Mouse (Mus musculus): ENCODE results near the gene Mrpl22.
"Not testable (repeated sequence)": the region's sequence is repeated elsewhere in the genome, so short reads cannot be mapped to it uniquely, and the experiment has no call there.

Mrpl22 gene

DNA sequence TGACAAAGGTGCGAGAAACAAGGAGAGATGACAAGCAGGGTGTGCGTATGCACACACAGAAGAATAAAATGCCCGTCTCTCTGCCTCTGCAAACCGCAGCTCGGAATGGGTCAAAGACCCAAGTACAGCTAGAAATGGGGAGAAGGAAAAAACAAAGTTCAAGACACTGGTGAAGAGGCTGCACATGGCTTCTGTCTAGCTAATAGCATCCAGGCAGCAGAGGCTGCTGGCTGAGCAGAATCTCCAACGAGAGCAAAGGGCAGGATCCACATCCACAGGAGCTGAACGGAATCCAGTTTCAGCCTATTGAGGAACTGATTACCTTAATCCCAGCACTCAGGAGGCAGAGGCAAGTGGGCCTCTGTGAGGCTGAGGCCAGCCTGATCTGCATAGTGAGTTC is 9.3 kb downstream of the Mrpl22 start:
- no peak for DNase-seq (ENCODE audit: low spot score)

GRCm38 (mm10) chr11:58183579-58183978 is 12.1 kb downstream of the Mrpl22 start:
- no peak for DNase-seq (ENCODE audit: low spot score)

- DNase-seq (ENCODE audit: low spot score), result no peak
These were observed 18.2 kb downstream of the Mrpl22 start for GRCm38 (mm10) chr11:58189675-58190074.

DNA sequence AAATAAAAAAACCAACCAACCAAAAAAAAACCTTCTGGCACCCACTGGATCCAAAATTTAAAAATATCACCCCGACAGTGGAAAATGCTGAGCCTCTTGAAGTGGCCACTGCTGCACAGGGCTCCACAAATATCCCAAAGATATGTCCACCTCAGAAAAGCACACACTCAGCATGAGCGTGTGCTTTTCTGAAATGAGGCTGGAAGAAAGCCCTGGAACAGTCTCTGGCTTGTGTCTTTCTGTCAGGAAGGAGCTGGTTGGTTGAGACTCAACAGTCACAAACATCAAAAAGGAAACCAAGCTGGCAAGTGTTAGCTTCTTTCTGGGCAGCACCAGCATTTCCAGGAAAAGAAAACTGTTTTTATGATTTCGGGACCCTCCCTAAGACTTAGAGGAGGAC is 21.9 kb downstream of the Mrpl22 start:
- DNase-seq (ENCODE audit: low spot score), result no peak

DNA sequence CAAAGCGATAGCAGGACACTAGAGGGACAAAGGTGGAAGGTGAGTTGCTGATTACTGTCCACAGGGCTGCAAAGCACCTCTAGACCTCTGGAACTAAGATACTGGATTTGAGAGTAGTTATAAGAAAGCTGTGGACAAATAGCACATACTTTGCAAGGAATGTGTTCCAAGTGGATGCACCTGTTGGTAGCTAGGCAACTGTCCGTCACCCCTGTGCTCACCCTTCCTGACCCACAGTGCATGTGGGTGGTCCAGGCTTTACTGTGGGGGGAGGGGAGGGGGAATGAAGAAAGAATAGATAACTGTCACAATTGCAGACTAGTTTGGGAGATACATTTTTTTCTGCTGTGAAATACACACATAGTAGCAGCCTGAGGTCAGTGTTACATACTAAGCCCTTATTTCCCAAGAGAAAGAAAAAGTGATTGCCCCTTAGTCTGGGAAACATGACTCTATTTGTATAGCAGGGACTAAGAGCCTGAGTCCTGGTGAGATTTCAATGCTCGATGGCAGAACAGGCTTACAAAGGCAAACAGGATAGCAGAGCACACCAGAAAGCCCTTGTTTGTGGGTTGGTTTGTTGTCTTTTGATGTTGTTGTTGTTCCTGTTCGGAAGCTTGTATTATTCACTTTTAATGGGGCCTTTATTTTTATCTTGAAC is 22.5 kb downstream of the Mrpl22 start:
- DNase-seq (ENCODE audit: low spot score), result no peak

DNA sequence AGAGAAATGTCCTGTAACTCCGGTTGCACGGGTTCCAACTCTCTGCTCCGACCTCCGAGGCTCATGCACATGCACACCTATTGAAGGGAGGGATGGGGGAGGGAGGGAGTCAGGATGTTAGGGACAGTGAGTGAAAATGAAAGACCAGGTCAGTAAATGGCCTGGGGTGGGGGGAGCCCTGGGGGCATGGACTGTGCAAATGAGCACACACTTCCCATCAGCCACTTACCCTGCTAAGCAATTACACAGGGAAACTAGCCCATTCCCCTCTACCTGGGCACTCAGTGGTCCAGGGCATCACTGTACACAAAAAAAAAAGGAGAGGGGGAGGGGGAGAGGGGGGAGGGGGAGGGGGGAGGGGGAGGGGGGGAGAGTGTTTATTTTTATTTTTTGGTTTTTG is 27.2 kb downstream of the Mrpl22 start:
- DNase-seq (ENCODE audit: low spot score), result no peak

GRCm38 (mm10) chr11:58199229-58200037 is 28.0 kb downstream of the Mrpl22 start, which contains the start of the genes Igtp and Irgm2:
Igtp (plus strand) TSS chr11:58199556.
Irgm2 (plus strand) TSS chr11:58199618.
- DNase-seq (ENCODE audit: low spot score), result peak; percentile 77

GRCm38 (mm10) chr11:58200226-58200625 is 28.8 kb downstream of the Mrpl22 start:
- DNase-seq (ENCODE audit: low spot score), result no peak

GRCm38 (mm10) chr11:58201052-58201451 is 29.6 kb downstream of the Mrpl22 start:
- no peak for DNase-seq (ENCODE audit: low spot score)

- no peak for DNase-seq (ENCODE audit: low spot score)
These were observed 38.9 kb downstream of the Mrpl22 start for GRCm38 (mm10) chr11:58210321-58210886.

DNA sequence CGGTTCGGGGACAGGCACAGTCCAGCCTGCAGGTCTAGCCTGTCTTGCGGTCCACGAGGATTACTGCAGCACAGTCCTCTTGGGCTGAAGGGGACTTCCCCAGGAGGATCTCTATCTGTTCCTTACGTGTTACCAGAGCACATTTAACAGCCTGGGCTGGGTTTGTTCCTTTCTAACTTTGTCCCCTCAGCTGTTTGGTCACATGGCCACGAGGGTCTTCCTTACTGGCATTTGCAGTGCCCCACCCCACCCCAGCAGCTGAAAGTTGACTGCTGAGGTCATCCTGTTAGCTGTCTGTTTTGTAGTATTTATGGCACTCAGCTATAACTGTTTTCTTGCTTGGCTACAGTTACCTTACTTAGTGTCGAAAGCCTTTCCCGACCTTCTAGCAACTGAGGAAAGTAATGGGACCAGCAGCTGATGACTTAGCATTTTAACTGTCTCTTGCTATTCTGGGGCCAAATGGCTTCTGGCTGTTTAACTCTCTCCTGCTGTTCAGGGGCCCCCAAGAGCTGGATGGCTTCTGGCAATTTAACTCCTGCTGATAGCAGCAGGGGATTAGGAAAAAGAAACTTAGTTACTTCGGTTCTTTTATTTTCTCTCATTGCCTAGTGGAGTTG is 39.7 kb downstream of the Mrpl22 start:
- DNase-seq (ENCODE audit: low spot score), result no peak

DNA sequence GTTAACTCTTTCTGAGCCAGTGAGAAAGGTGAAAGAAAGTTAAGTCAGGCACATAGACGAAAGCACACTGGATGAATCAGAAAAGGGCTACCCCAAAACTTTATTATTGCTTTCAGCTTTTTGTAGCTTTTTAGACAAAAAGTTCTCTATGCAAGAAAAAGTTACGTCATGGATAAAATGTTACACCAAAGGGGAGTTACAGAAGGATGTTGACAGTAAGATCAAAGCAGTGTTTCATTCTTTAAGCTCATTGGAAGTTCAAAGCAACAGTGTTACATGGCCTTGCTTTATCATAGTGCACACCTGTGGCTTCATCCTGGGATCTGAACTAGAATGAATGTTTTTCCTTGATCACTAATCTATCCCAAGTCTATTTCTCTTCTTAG is 40.2 kb downstream of the Mrpl22 start:
- no peak for DNase-seq (ENCODE audit: low spot score)

DNA sequence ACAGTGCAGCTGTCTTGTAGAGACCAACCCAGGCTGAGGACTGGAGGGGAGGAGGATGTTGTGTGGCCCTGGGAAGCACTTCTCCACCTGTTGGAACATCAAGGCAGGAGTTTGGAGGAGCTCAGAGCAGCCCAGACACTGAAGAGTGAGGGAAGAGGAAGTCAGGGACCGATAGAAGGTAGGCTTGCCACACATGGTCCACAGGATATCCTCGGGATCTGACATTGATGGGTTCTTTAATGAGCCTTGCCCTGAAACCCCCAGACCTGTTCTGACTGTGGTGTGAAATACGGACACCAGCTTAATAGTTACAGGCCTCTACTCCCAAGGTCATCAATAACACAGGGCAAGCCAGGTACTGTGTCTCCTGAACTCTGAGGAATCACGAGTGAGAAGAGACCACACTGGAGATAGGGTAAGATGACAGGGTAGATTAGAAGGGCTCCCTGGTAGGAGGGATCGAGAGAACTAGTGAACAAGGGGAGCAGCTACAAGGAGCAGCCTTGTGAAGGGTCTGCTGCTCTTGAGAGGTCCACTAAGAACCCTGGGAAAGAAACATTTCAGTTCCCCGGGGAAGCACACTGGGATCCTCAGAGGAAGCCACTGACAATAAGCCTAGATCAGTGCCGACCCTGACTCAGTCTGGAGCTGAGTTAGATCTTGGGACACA is 42.3 kb downstream of the Mrpl22 start:
- no peak for DNase-seq (ENCODE audit: low spot score)

DNA sequence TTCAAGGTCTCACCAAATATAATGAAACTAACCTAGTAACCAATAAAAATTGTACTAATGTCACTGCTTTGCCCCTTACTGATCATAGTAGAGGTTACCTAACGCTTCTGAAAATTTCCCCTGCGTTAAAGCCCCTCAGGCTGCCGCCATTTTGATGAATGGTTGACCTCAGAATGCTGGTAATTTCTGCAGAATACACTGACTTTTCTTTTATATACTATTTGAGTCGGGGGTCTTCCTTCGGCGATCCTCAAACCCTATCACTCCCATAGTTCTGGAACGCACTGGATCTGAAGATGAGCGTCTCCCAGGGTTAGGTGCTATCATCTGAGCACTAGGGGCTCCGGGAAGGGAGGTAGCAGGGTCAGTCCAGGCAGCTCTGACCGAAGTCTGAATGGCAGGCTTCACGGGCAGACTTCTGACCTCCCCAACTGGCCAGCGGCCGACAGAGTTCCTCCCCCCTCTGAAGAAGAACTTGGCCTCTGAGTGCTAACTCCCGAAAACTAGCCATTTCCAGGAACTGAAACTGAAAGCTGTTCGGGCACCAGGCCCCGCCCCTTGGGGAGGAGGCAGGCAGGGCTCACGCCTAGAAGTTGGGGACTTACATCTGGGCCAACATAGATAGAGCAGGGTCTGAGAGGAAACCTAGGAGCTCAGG is 43.1 kb downstream of the Mrpl22 start:
- peak; percentile 83 for DNase-seq (ENCODE audit: low spot score)

DNA sequence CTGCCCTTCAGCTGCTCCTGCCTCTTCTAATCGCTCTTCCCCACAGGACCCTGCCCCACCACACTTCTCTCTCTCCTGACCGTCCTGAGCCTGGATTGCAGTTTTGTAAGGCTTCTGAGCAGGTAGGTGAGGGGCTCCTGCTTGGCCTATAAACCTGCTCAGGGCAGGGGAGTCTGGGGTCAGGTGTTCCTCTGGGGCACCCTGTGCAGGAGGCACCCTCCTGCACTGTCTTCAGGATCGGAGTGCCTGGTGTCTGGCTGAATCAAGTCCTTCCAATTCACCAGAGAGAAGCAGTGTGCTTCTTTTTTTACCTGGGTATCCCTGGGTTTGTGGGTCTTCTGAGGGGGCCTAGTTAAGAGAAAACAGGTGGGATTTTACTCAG is 43.6 kb downstream of the Mrpl22 start:
- DNase-seq (ENCODE audit: low spot score), result not testable (repeated sequence)

DNA sequence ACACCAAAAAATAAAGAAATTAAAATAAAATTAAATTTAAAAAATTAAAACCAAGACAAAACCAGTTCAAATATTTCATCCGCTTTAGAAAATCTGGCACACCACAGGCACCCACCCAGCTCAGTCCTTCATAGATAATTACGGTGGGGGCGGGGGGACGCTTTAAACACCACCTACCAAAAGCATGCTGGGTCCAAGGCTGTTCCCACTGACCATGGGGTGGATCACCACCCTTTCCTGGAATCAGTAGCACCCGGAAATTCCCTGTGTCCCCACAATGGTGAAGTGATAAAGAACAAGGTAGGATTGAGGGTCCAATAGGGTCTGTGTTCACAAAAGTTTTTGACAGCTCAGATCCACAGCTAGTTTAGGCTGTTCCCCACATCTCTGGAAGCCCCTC is 44.4 kb downstream of the Mrpl22 start:
- no peak for DNase-seq (ENCODE audit: low spot score)

- no peak for DNase-seq (ENCODE audit: low spot score)
These were observed 45.4 kb downstream of the Mrpl22 start for GRCm38 (mm10) chr11:58216823-58217222.

GRCm38 (mm10) chr11:58223751-58224150 is 52.3 kb downstream of the Mrpl22 start:
- DNase-seq (ENCODE audit: low spot score), result peak; percentile 15

DNA sequence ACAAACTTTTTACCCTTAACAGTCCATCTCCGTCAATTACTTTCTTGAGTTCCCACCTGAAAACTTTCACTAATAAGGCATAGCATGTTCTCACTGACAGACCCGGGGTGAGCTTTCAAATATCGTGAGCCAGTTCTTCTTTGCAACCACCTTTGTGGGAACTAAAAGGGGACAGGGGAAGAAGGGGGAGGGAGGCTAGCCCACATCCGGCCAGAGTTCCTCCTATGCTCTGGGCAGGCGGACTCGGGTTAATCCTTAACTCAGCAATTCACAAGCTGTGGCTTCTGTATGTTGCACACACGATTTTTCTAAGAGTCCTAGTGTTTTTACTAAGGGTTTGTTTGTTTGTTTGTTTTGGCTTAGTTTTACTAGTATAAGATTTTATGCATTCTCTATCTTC is 52.9 kb downstream of the Mrpl22 start:
- peak; percentile 40 for DNase-seq (ENCODE audit: low spot score)

DNA sequence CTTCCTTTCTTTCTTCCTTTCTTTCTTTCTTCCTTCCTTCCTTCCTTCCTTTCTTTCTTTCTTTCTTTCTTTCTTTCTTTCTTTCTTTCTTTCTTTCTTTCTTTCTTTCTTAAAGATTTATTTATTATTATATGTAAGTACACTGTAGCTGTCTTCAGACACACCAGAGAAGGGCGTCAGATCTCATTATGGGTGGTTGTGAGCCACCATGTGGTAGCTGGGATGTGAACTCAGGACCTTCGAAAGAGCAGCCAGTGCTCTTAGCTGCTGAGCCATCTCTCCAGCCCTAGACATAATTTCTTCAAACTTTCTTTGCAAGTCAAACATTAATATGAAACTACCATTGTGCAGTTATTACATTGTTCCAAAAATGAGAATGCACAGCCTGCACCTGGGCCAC is 53.4 kb downstream of the Mrpl22 start:
- DNase-seq (ENCODE audit: low spot score), result not testable (repeated sequence)

- peak; percentile 76 for DNase-seq (ENCODE audit: low spot score)
These were observed 54.2 kb downstream of the Mrpl22 start for GRCm38 (mm10) chr11:58225655-58226054.

GRCm38 (mm10) chr11:58226425-58226824 is 55.0 kb downstream of the Mrpl22 start:
- no peak for DNase-seq (ENCODE audit: low spot score)

Measured in urinary bladder, postnatal 14 days (tissue).